Mouse (Mus musculus) spleen, adult 2 months (tissue): ENCODE measurements at regions not wholly inside any gene's neighbourhood (a gene's known extent, or its start where the extent isn't known, plus 50 kb on each side); places are given as distances from the start of the nearest gene placed in this dataset.

Experiments used
- CTCF ChIP-seq: fragments of 200-500 bp; IDR thresholded peaks from 2 replicates; pipeline ENCODE4 v1.5.1; 2011; ENCODE audit warnings: mild to moderate bottlenecking, inconsistent platforms; ENCODE audit not compliant: insufficient read depth, insufficient read length, insufficient replicate concordance; ENCODE audit errors: extremely low read depth
- POLR2A ChIP-seq: fragments of 200-500 bp; IDR thresholded peaks from 2 replicates; pipeline ENCODE4 v1.6.1; 2011; ENCODE audit warnings: low read depth, low read length, inconsistent platforms

- TF ChIP-seq POLR2A, result no peak
- TF ChIP-seq CTCF, result no peak
Observed at GRCm38 (mm10) chr3:56499301-56499700, 315.8 kb upstream of the Nbea start.
